Mouse (Mus musculus): ENCODE data around the gene Gale.

GRCm38 (mm10) chr4:135972556-135972906 is 9.0 kb downstream of the Gale start, which contains the start of gene Lypla2:
- TF ChIP-seq HCFC1 (IDR thresholded peaks at IDR 0.05; ENCODE audit: borderline replicate concordance, insufficient read depth, low read length) (no peak), CHD2 (IDR thresholded peaks at IDR 0.05; ENCODE audit: low read depth, low read length) (no peak), ZC3H11A (IDR thresholded peaks at IDR 0.05; ENCODE audit: borderline replicate concordance, low read depth, low read length) (no peak)

All from ES-E14 (cell line).